Mouse (Mus musculus) ES-E14 (cell line): Measurements from ENCODE around the gene Kctd3.

Experiments
- CHD2 ChIP-seq: IDR thresholded peaks from 2 replicates; pipeline ENCODE4 v1.6.1; 2014; ENCODE audit warnings: mild to moderate bottlenecking, low read depth, low read length, inconsistent platforms
- HCFC1 ChIP-seq: IDR thresholded peaks from 2 replicates; pipeline ENCODE4 v1.6.1; 2012; ENCODE audit warnings: low read length, inconsistent platforms, borderline replicate concordance; ENCODE audit not compliant: insufficient read depth
- MAFK ChIP-seq: IDR thresholded peaks from 2 replicates; pipeline ENCODE4 v1.6.1; 2014; ENCODE audit warnings: mild to moderate bottlenecking, low read depth, low read length, inconsistent platforms; ENCODE audit not compliant: insufficient read depth
- ZNF384 ChIP-seq: IDR thresholded peaks from 2 replicates; pipeline ENCODE4 v1.6.1; 2012; ENCODE audit warnings: low read depth, low read length, inconsistent platforms

GRCm38 (mm10) chr1:188945326-188945725, 62.3 kb downstream of the Kctd3 start:
- TF ChIP-seq CHD2 = no peak
- no peak for TF ChIP-seq ZNF384
- TF ChIP-seq HCFC1 = no peak
- TF ChIP-seq MAFK = no peak
